In the genomic region with DNA sequence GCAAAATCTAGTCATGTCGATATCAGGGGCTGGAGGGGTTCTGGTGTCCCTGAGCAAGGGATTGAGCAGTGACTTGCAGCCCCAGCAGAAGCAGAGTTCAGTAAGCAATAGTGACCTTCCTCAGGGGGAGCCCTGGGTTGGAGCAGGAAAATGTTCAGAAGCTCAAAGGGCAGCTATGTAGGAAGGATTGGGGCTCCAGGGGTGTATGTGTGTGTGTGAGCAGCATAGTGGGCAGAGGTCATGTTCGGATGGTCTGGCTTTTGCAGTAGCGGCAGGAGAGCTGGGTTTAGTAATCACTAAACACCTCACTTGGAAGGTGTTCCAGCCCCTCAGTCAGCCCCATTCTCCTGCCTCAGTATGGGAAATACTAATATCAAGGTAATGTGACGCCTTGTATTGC, we compare ENCODE assay signal across 19 mouse cellular contexts. TPM values are rescaled to one million over a fixed set of nuclear protein-coding genes. Genes with fewer than 3 reads are reported as not detected.
DNase-seq lines count a peak whose midpoint lies in the region; ATAC-seq and TF ChIP-seq lines count a peak whose summit lies in the region.
"Had no signal": no experiment of that assay in that cellular context is flagged by ENCODE, and none has a peak within 500 bp of the region (broad histone marks: within the 10 kb centered on the region; RNA-seq: fewer than 3 reads in every experiment).

No protein-coding gene starts in this region.

- ATAC-seq in liver, embryonic 11.5 days (replicated peaks; ENCODE audit: low FRiP score): 0 out of 2 replicates have a peak, but pooled peaks have one; percentile 34
- ATAC-seq in liver, embryonic 15.5 days (ENCODE audit: insufficient read depth): 0 out of 2 replicates have a peak, but pooled peaks have one; percentile 34
- no peak for ATAC-seq in liver, embryonic 12.5 days
- peak; percentile 53; the same call in 1 of the 2 replicates for ATAC-seq in intestine, postnatal 0 days
- ATAC-seq: forebrain, embryonic 13.5 days; forebrain, embryonic 15.5 days had no signal

- DNase-seq in liver, embryonic 11.5 days (ENCODE audit: low spot score): no peak
- DNase-seq in liver: no peak
- DNase-seq in adrenal gland, postnatal 4 days (ENCODE audit: low spot score in 2 of 2): no peak
- DNase-seq in neural tube, embryonic 10.5 days (ENCODE audit: extremely low spot score, low spot score): no peak
- DNase-seq: adrenal gland, adult 2 months; adrenal gland, postnatal 10 days; adrenal gland, postnatal 25 days; cerebellum, adult 11-12 months; cerebellum, adult 2 months; cerebellum, adult 9-10 months; cerebellum, postnatal 10 days; cerebellum, postnatal 25 days had no signal

- WGBS in liver, embryonic 11.5 days: 70% methylated on average over 4 of the region's 4 CpGs
- WGBS in liver, embryonic 15.5 days (ENCODE audit: insufficient replicate concordance): 53% methylated on average over 4 of the region's 4 CpGs
- 65% methylated on average over 4 of the region's 4 CpGs for WGBS in liver, embryonic 12.5 days (ENCODE audit: insufficient replicate concordance)
- WGBS in intestine, postnatal 0 days: 60% methylated on average over 4 of the region's 4 CpGs

- no peaks in the 10 kb centered on the region for H3K9me3 ChIP-seq in liver, embryonic 11.5 days (ENCODE audit: control insufficient read depth, low read length)
- H3K9me3 ChIP-seq in liver, embryonic 15.5 days (replicated peaks): no peaks in the 10 kb centered on the region
- H3K9me3 ChIP-seq in liver, embryonic 12.5 days (replicated peaks): no peaks in the 10 kb centered on the region
- no peaks in the 10 kb centered on the region for H3K9me3 ChIP-seq in intestine, postnatal 0 days (ENCODE audit: control insufficient read depth)
- H3K9me3 ChIP-seq: embryonic facial prominence, embryonic 10.5 days; embryonic facial prominence, embryonic 12.5 days had no signal

- no peak for TF ChIP-seq CTCF in intestine, postnatal 0 days (IDR thresholded peaks at IDR 0.05; ENCODE audit: low read depth)

- H3K4me3 ChIP-seq in liver, embryonic 11.5 days (ENCODE audit: low read depth, low read length): no peak overlapping the region
- no peak overlapping the region for H3K4me3 ChIP-seq in liver, embryonic 15.5 days (replicated peaks)
- H3K4me3 ChIP-seq in liver, embryonic 12.5 days: no peak overlapping the region
- H3K4me3 ChIP-seq in intestine, postnatal 0 days (ENCODE audit: low read depth, low read length): no peak overlapping the region
- H3K4me3 ChIP-seq: embryonic facial prominence, embryonic 10.5 days; embryonic facial prominence, embryonic 12.5 days; forebrain, embryonic 13.5 days; forebrain, embryonic 15.5 days had no signal

- H3K4me1 ChIP-seq in liver, embryonic 11.5 days (replicated peaks; ENCODE audit: control insufficient read depth, insufficient read depth, low read length): no peaks in the 10 kb centered on the region
- no peaks in the 10 kb centered on the region for H3K4me1 ChIP-seq in liver, embryonic 15.5 days (replicated peaks)
- H3K4me1 ChIP-seq in liver, embryonic 12.5 days: no peaks in the 10 kb centered on the region
- no peaks in the 10 kb centered on the region for H3K4me1 ChIP-seq in intestine, postnatal 0 days (replicated peaks; ENCODE audit: control insufficient read depth, insufficient read depth, low read length)
- H3K4me1 ChIP-seq: embryonic facial prominence, embryonic 10.5 days; embryonic facial prominence, embryonic 12.5 days; forebrain, embryonic 13.5 days; forebrain, embryonic 15.5 days had no signal

- no peak overlapping the region for H3K4me2 ChIP-seq in liver, embryonic 11.5 days
- H3K4me2 ChIP-seq in liver, embryonic 15.5 days: no peak overlapping the region
- no peak overlapping the region for H3K4me2 ChIP-seq in liver, embryonic 12.5 days
- no peak overlapping the region for H3K4me2 ChIP-seq in intestine, postnatal 0 days (replicated peaks; ENCODE audit: low read depth)
- H3K4me2 ChIP-seq: embryonic facial prominence, embryonic 12.5 days; forebrain, embryonic 13.5 days; forebrain, embryonic 15.5 days had no signal

- H3K27me3 ChIP-seq in liver, embryonic 11.5 days (replicated peaks; ENCODE audit: control insufficient read depth, insufficient read depth, low read length): no peaks in the 10 kb centered on the region
- no peaks in the 10 kb centered on the region for H3K27me3 ChIP-seq in liver, embryonic 15.5 days
- H3K27me3 ChIP-seq in liver, embryonic 12.5 days (replicated peaks): no peaks in the 10 kb centered on the region
- no peaks in the 10 kb centered on the region for H3K27me3 ChIP-seq in intestine, postnatal 0 days (replicated peaks; ENCODE audit: control insufficient read depth, insufficient read depth, low read length)
- H3K27me3 ChIP-seq: embryonic facial prominence, embryonic 12.5 days; forebrain, embryonic 13.5 days; forebrain, embryonic 15.5 days had no signal

- no peak overlapping the region for H3K9ac ChIP-seq in liver, embryonic 11.5 days (ENCODE audit: low read depth, low read length)
- no peak overlapping the region for H3K9ac ChIP-seq in liver, embryonic 15.5 days
- H3K9ac ChIP-seq in liver, embryonic 12.5 days: no peak overlapping the region
- H3K9ac ChIP-seq in intestine, postnatal 0 days (ENCODE audit: low read depth, low read length): no peak overlapping the region
- H3K9ac ChIP-seq: embryonic facial prominence, embryonic 12.5 days; forebrain, embryonic 13.5 days; forebrain, embryonic 15.5 days had no signal

- no peaks in the 10 kb centered on the region for H3K36me3 ChIP-seq in liver, embryonic 11.5 days (ENCODE audit: control insufficient read depth, insufficient read depth, low read length)
- H3K36me3 ChIP-seq in liver, embryonic 15.5 days (replicated peaks): no peaks in the 10 kb centered on the region
- H3K36me3 ChIP-seq in liver, embryonic 12.5 days: no peaks in the 10 kb centered on the region
- no peaks in the 10 kb centered on the region for H3K36me3 ChIP-seq in intestine, postnatal 0 days (ENCODE audit: control insufficient read depth, insufficient read depth)
- H3K36me3 ChIP-seq: embryonic facial prominence, embryonic 10.5 days; embryonic facial prominence, embryonic 12.5 days; forebrain, embryonic 15.5 days had no signal

- no peak overlapping the region for H3K27ac ChIP-seq in liver, embryonic 11.5 days (ENCODE audit: low read depth, low read length)
- no peak overlapping the region for H3K27ac ChIP-seq in liver, embryonic 15.5 days (replicated peaks)
- H3K27ac ChIP-seq in liver, embryonic 12.5 days: no peak overlapping the region
- no peak overlapping the region for H3K27ac ChIP-seq in intestine, postnatal 0 days (ENCODE audit: low read depth, low read length)
- H3K27ac ChIP-seq: embryonic facial prominence, embryonic 10.5 days; embryonic facial prominence, embryonic 12.5 days; forebrain, embryonic 13.5 days; forebrain, embryonic 15.5 days had no signal

RNA-seq across cellular contexts. Expression of a gene that starts 58.3 kb away (rescaled TPM):
- 85.7 and 89.5 TPM in 2 replicates for polyA plus RNA-seq in liver, embryonic 11.5 days (2014; fragmentation: Nextera tagmentation; extraction: Ambion mirVana)
- 25.5 and 28.7 TPM in 2 replicates for polyA plus RNA-seq in liver, embryonic 15.5 days (2015; fragmentation: Nextera tagmentation; extraction: Ambion mirVana)
- 49.3 and 50.3 TPM in 2 replicates for polyA plus RNA-seq in liver, embryonic 12.5 days (2016; fragmentation: Nextera tagmentation; extraction: Ambion mirVana)
- 53.3 and 56.3 TPM in 2 replicates for polyA plus RNA-seq in intestine, postnatal 0 days (2015; fragmentation: Nextera tagmentation; extraction: Ambion mirVana)
- total RNA-seq in adrenal gland, postnatal 4 days (2021): 10 to 100 TPM; 81.1 to 82.7 TPM
